Mouse (Mus musculus) layer of hippocampus, adult 8-10 months (tissue): ENCODE data around the gene Pmm1. TPM values are rescaled to one million over a fixed set of nuclear protein-coding genes. Genes with fewer than 3 reads are reported as not detected.
"Not testable (repeated sequence)": the region's sequence is repeated elsewhere in the genome, so short reads cannot be mapped to it uniquely, and the experiment has no call there.

Experiments
- DNase-seq, 2 experiments: peaks; one replicate each; pipeline ENCODE4 v3.0.0; 2022; ENCODE audit warnings: low spot score in 2 of 2
- total RNA-seq, 4 experiments: library from RNA; stranded (reverse); gene quantifications; 2 replicates each; pipeline ENCODE4 v1.2.4; 2022

The Pmm1 gene
- total RNA-seq, result 100 to 1,000 TPM; 190 to 206 (median 199) TPM

DNA sequence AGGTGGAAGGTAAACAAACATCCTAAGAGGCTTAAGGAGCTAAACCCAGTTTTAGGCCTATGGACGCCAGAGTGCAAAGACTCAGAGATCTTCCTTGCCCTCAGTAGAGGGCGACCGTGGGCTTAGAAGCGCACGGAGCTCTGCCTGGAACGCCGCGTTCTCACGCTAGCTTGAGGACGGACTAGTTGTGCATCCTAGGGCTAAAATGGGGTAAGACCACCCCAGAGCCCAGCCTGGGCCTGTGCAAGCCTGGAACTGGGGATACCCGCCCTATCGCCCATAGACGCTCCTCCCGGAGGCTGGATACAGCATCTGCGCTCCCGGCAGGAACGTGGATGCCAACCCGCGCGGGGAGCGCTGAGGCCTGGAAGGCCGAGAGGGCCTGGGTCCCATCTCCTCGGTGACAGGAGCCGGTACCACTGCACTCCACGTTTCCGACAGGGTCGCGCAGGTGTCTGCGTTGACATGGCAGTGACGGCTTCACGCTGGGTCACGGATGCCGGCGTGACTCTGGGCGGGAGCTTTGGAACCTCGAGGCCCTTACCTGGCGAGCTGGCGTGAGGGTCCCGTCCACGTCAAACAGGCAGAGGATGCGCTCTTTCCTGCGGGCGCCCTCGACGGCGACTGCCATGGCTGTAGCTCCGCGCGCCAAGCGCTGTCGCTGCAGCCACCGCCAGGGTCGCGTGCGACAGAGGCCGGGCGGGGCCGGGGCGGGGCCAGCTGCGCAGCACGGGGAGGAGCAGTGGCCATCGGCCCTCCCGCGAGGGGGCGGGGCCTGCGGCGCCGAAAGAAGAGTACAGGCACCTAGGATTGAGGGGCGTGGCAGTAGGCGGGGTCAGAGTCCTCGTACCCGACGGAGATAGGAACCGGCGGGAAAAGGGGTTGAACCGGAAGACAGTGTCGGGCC, at the start of gene Pmm1:
TSS of gene Pmm1 (minus strand) at position 760 of the 907 bp plus-strand sequence.
- peak; percentile 96 for DNase-seq

DNA sequence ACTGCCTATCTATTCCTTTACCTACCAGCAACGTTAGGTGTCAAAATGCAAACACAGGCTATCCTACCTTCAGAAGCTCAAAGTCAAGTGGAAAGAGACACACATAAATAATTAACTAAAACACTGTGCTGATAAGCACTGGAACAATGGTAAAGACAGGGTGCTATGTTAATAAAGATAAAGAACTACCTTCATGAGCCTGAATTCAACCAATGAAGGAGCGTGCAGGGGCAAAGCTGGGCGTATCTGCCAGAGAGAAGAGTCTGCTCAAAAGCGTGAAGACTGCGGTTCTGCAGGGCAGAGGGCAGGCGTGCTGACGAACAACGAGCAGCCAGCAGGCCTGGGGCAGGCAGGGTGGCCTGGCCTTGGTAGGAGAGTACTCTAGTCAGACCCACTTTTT, 43.5 kb upstream of the Pmm1 start:
- no peak for DNase-seq

- no peak for DNase-seq
These were observed 33.3 kb upstream of the Pmm1 start for GRCm38 (mm10) chr15:81993992-81994391.

- no peak for DNase-seq
These were observed 29.8 kb upstream of the Pmm1 start for GRCm38 (mm10) chr15:81990549-81990948.

GRCm38 (mm10) chr15:81989371-81990062, 28.8 kb upstream of the Pmm1 start:
- peak; percentile 86 to 91 for DNase-seq

DNA sequence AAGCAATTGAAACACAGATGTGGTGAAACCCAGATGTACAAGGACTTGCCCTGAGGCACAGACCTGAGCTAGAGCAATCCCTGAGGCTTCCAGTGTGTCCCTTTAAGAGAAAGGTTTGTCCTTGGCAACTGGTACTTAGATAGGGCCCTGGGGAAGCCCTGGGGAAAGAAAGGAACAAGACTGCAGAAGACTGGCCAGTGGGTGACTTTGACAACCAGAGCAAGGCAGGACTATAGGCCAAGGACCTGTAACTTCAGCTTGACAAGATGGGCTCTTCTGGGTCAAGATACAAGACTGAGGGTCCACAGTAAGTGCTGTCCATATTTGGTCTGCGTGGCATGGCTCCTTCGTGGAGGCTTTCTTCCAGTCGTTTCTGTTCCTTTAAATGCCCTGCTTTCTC, 26.9 kb upstream of the Pmm1 start, which contains the start of gene Xrcc6:
TSS of gene Xrcc6 (plus strand) at position 190 of the 400 bp plus-strand sequence.
- no peak for DNase-seq

DNA sequence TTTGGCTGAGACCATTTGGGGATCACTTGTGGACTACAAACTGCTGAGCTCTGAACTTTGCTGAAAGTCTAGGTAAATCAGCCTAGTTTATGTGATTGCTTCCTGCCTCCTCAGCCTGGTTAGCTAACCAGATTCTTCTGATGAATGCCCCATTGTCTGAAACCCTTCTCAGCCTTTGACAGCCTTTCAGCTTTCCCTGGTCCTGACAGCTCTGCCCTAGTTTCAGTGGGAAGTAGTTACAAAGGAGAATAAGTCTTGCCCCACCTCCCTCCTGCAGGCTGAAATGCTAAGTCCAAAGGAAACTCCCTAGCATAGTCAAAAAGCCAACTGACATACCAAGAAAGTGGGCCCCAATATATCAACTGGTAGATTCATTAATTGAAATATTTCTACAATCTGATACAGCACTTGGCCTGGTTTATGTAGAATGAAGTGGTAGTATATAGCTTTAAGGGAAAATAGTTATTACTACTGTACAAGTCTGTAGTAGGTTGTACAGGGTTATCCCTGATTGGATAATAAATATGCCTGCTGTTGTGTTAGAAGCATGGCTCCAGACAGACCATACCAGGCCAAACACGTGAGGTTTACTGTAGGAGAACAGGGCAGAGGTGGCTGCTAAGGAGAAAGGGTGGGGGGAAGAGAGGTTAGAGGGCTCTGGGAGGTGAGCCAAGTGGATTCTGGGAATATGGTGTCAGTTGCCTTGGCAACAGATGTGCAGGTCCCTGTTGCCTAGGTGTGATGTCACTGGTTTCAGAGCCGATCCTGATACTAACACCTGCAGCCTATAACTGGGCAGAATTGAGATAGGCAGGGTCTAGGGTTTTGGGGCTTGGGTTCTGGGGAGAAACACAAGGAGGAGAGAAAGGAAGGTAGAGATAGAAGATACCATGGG, 24.8 kb upstream of the Pmm1 start:
- no peak for DNase-seq

DNA sequence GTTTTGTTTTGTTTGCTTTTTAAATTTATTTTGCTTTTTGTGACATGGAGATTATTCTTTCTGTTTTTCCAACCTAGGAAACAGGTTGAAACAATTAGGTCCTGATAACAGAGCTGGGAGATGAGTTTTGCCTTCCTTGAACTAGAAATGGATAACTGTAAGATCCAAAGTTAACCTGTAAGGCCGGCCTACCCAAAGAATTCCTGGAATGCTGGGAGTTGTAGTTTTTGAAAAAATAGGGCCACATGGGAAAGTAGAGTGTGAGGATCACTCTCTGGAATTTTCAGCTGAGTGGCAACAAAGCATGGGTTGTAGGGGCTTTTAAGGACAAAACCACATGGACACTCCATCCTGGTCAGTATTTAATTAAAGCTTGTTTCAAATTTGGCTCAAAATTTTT, 21.4 kb upstream of the Pmm1 start:
- DNase-seq, result no peak

- no peak for DNase-seq
These were observed 19.6 kb upstream of the Pmm1 start, which contains the start of gene 1700029P11Rik for GRCm38 (mm10) chr15:81980321-81980720. 1700029P11Rik (plus strand) TSS chr15:81980540.

GRCm38 (mm10) chr15:81975156-81975555, 14.4 kb upstream of the Pmm1 start:
- not testable (repeated sequence) for DNase-seq

- DNase-seq, result not testable (repeated sequence)
These were observed 9.8 kb upstream of the Pmm1 start for GRCm38 (mm10) chr15:81970498-81970897.

- DNase-seq, result not testable (repeated sequence)
These were observed 8.9 kb upstream of the Pmm1 start for GRCm38 (mm10) chr15:81969635-81970034.

DNA sequence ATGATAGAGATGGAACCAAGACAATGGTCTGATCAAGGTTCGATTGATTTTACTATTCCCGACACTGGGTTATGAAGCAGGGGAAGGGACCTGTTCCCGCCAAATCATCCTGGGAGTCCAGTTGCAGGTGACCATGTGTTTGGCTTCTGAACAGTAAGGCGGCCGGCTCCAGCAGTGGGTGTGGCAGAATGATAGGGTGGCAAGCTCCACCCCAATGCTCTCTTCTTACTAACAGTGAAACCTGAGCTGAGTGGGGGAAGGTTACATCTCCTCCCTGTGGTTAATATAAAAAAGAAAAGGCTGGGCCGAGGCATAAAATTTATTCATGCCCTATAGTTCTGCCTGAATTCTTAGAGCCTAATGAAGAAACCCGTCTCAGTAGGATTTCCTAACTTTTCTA, 8.4 kb upstream of the Pmm1 start:
- DNase-seq, result no peak

- no peak for DNase-seq
These were observed 7.7 kb upstream of the Pmm1 start for GRCm38 (mm10) chr15:81968447-81968846.

- no peak for DNase-seq
These were observed 7.1 kb upstream of the Pmm1 start for GRCm38 (mm10) chr15:81967821-81968220.

DNA sequence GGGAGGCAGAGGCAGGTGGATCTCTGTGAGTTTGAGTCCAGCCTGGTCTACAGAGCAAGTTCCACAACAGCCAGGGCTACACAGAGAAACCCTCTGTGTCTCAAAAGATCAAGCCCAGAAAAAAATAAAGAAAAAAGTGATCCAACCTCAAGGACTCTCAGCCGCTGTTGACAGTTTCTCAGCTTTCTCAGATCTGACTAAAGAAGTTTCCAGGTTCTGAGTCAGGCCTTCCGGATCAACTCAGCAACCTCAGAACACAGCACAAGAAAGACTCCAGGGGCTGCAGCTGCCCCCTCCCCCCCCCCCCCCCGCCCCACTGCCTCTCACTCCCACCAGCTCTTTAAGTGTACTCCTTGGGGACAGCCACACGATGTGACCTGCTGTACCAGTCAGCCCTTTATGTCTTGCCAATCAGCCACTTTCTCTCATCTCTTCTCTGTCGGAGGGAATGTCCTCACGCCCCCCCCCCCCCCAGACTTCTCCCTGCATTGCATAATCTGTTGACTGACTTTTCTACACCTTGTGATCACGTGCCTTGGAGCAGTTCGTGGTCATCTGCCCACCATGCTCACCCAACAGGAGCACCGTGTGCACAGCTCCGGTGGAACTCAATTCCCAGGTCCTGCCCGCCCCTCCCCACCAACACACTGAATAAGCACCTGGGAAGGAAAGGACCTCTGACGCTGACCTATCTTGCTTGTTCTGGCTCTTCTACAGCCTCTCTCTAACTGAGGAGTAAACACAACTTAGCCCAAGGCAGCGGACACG, 5.5 kb upstream of the Pmm1 start:
- no peak for DNase-seq

DNA sequence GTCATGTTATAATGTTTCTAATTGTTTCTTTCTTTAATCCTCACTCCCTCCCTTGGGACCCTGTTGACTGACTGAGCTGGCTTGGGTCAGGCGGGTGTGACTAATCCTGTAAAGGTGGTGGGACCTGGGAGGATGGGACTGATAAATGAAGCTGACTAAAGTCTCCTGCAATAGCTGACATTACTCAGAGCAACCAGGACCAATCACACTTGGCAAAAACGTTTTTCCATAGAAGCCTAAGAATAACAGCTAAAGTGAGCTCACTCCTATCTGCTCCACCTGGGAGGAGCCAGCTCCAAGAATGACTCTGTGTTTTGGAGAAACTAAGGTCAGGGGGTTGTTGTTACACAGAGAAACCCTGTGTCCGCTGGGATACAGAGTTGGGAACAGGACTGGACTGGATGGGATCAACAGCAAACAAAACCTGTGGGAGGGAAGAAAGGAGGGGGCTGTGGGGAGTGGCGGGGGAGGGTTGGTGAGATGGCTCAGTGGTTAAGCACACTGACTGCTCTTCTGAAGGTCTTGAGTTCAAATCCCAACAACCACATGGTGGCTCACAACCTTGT, 4.3 kb upstream of the Pmm1 start:
- DNase-seq, result no peak

DNA sequence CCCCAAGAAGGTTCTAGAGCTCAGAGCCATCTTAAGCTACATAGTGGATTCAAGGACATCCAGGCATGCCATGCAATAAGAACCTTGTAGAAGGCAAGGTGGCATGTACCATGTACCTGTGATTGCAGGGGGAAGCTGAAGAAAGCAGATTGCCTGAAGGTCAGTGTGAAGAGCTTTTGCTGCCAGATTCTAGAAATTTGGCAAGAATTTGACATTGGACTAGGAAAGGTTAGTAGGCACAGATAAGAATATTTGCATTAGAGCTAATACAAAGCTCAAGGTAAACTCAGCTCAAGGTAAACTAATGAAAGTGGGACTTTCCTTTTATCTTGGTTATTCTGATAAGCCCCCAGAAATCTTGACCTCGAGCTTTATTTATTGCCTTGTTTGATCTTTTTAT, 3.5 kb upstream of the Pmm1 start:
- no peak for DNase-seq

GRCm38 (mm10) chr15:81961078-81961451, 335 bp upstream of the Pmm1 start:
- no peak for DNase-seq

GRCm38 (mm10) chr15:81958906-81959305, 1.8 kb downstream of the Pmm1 start:
- no peak for DNase-seq
